Mouse (Mus musculus) forebrain, embryonic 13.5 days (tissue): ENCODE measurements at regions not wholly inside any gene's neighbourhood (a gene's known extent, or its start where the extent isn't known, plus 50 kb on each side); places are given as distances from the start of the nearest gene placed in this dataset.

ENCODE experiments used
- ATAC-seq: fragments of 200-750 bp; cut with Nextera tagmentation; 2 replicates; pipeline ENCODE4 v1.8.0; 2017
- H3K27ac ChIP-seq: fragments of 300-500 bp; sonication (generic); 2 replicates; pipeline ENCODE4 v1.5.1; 2015; ENCODE audit warnings: inconsistent platforms, mild to moderate bottlenecking, moderate library complexity
- H3K27me3 ChIP-seq: fragments of 300-500 bp; sonication (generic); 2 replicates; pipeline ENCODE4 v1.6.1; 2015; ENCODE audit warnings: mild to moderate bottlenecking, inconsistent platforms
- H3K36me3 ChIP-seq: fragments of 300-500 bp; sonication (generic); 2 replicates; pipeline ENCODE4 v1.6.1; 2015; ENCODE audit warnings: mild to moderate bottlenecking, inconsistent platforms; ENCODE audit not compliant: poor library complexity, severe bottlenecking
- H3K4me1 ChIP-seq: fragments of 300-500 bp; sonication (generic); 2 replicates; pipeline ENCODE4 v1.6.1; 2015; ENCODE audit warnings: inconsistent platforms
- H3K4me2 ChIP-seq: fragments of 300-500 bp; sonication (generic); 2 replicates; pipeline ENCODE4 v1.6.1; 2015; ENCODE audit warnings: inconsistent platforms, mild to moderate bottlenecking, moderate library complexity
- H3K4me3 ChIP-seq: fragments of 300-500 bp; sonication (generic); 2 replicates; pipeline ENCODE4 v1.5.1; 2015; ENCODE audit warnings: mild to moderate bottlenecking, inconsistent platforms
- H3K9ac ChIP-seq: fragments of 300-500 bp; sonication (generic); 2 replicates; pipeline ENCODE4 v1.6.1; 2015; ENCODE audit warnings: mild to moderate bottlenecking, inconsistent platforms
- H3K9me3 ChIP-seq: fragments of 300-500 bp; sonication (generic); replicated peaks from 2 replicates; pipeline ENCODE4 v1.6.1; 2016; ENCODE audit warnings: inconsistent platforms
- WGBS: fragments of 180-500 bp; shearing (Covaris S2); methylation state at CpG from one replicate; pipeline ENCODE4 v1.1.7; 2015; 5-methylcytosine and 5-hydroxymethylcytosine counted together

GRCm38 (mm10) chr11:63457250-63457649 is 328.5 kb downstream of the Pmp22 start:
- H3K27ac ChIP-seq: no peak overlapping the region
- H3K4me3 ChIP-seq: no peak overlapping the region
- no peak overlapping the region for H3K9ac ChIP-seq
- no peaks in the 10 kb centered on the region for H3K9me3 ChIP-seq
- H3K36me3 ChIP-seq: no peaks in the 10 kb centered on the region
- no peak for ATAC-seq
- whole genome bisulfite sequencing: 87% methylated on average over 5 of the region's 5 CpGs
- peaks cover 34% of the 10 kb centered on the region for H3K4me1 ChIP-seq
- peaks cover 55% of the 10 kb centered on the region for H3K27me3 ChIP-seq
- no peak overlapping the region for H3K4me2 ChIP-seq

DNA sequence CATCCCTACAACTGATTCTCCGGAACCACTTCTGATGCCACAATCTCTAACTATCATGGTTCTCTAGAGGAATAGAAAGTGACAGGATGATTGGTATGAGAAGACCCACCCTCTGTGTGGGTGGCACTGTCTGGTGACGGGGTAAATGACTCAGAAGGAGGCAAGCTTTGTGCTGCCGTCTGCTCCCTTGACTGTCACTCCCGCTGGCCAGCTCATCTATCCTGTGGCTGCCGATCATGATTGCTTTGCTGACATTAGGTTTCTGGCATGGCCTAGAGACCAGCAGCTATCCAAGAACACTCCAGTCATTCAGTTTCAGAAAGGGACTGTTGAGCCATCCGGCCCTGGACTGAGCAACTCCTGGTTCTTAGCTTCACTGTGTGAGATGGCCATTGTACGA is 331.4 kb downstream of the Pmp22 start:
- peaks cover 26% of the 10 kb centered on the region for H3K4me1 ChIP-seq
- no peak overlapping the region for H3K4me3 ChIP-seq
- H3K9ac ChIP-seq: no peak overlapping the region
- no peaks in the 10 kb centered on the region for H3K9me3 ChIP-seq
- H3K27ac ChIP-seq: no peak overlapping the region
- no peak overlapping the region for H3K4me2 ChIP-seq
- peaks cover 73% of the 10 kb centered on the region for H3K27me3 ChIP-seq
- 86% methylated on average over 7 of the region's 7 CpGs for WGBS
- no peaks in the 10 kb centered on the region for H3K36me3 ChIP-seq
- ATAC-seq: no peak

DNA sequence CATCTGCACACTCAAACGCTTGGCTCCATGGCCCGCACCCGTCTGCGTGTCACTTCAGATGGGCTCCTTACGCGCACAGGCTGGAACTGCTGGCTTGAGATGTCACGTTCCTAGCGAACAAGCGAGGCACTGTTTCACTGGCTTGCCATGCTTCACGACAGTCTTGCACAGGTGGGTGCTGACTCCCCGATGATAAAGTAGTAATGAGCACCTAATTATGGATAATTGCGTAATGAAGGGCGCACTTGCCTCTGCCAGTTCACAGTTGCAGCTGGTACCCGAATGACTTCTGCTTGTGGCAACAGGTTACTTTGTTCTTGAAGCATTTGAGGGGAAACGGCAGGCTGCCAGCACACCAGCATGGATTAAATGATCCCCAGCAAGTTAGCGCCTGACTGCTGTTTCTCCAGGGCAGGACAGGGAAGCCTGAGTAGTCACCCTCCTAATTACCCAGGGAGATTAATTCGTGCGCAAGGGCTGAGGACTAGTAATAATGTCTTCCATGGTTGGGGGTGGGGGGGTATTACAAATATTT is 335.1 kb downstream of the Pmp22 start:
- 31% methylated on average over 18 of the region's 18 CpGs for WGBS
- H3K4me3 ChIP-seq: no peak overlapping the region
- peak; percentile 69; the same call in 1 of the 2 replicates for ATAC-seq

DNA sequence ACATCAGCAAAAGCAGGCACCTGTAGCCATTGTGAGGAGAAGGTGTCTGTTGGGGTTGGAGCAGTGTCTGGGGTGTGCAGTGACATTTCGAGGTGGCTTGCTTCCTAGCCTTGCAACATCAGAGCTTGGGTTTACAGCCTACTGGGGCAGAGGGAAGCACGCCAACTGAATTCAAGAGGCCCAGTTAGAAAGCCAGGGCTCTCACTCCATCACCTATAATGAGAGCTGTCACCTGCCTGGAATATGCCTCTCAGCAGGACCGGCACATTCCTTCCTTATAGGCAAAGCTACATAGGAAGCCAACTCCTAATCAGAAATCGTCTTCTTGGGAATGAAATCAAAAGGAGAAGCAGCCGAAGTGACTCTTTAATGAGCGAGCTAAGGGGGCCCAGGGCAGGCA is 337.2 kb downstream of the Pmp22 start:
- Histone ChIP-seq H3K9ac (no peak overlapping the region), H3K9me3 (no peaks in the 10 kb centered on the region), H3K4me2 (no peak overlapping the region), H3K27me3 (peaks cover 40% of the 10 kb centered on the region), H3K36me3 (no peaks in the 10 kb centered on the region), H3K4me1 (peaks cover 11% of the 10 kb centered on the region), H3K27ac (no peak overlapping the region), H3K4me3 (no peak overlapping the region)
- WGBS: 81% methylated on average over 6 of the region's 6 CpGs
- ATAC-seq: no peak

More for the DNA sequence above, 335.1 kb downstream of the Pmp22 start:
- H3K9me3 ChIP-seq: no peaks in the 10 kb centered on the region
- H3K4me1 ChIP-seq: peaks cover 11% of the 10 kb centered on the region
- no peak overlapping the region for H3K27ac ChIP-seq
- H3K4me2 ChIP-seq: peak overlapping the region; percentile 23
- no peak overlapping the region for H3K9ac ChIP-seq
- H3K27me3 ChIP-seq: peaks cover 58% of the 10 kb centered on the region
- no peaks in the 10 kb centered on the region for H3K36me3 ChIP-seq

GRCm38 (mm10) chr11:63466541-63466940 is 337.8 kb downstream of the Pmp22 start:
- Histone ChIP-seq H3K4me2 (no peak overlapping the region), H3K36me3 (no peaks in the 10 kb centered on the region), H3K27ac (no peak overlapping the region), H3K9me3 (no peaks in the 10 kb centered on the region), H3K4me3 (no peak overlapping the region), H3K27me3 (peaks cover 40% of the 10 kb centered on the region), H3K9ac (no peak overlapping the region), H3K4me1 (peaks cover 11% of the 10 kb centered on the region)
- WGBS: 86% methylated on average over 2 of the region's 2 CpGs
- ATAC-seq: no peak

- Histone ChIP-seq H3K4me1 (no peaks in the 10 kb centered on the region), H3K4me3 (no peak overlapping the region), H3K36me3 (no peaks in the 10 kb centered on the region), H3K9me3 (no peaks in the 10 kb centered on the region), H3K9ac (no peak overlapping the region), H3K4me2 (no peak overlapping the region), H3K27ac (no peak overlapping the region), H3K27me3 (no peaks in the 10 kb centered on the region)
- WGBS: 96% methylated on average over 15 of the region's 15 CpGs
- no peak for ATAC-seq
Observed at GRCm38 (mm10) chr11:63474831-63475230, 346.0 kb downstream of the Pmp22 start.

GRCm38 (mm10) chr11:63481676-63482310 is 353.0 kb downstream of the Pmp22 start:
- Histone ChIP-seq H3K4me3 (no peak overlapping the region), H3K27ac (no peak overlapping the region), H3K9me3 (0 out of 2 replicates have a peak, but pooled peaks cover 8% of the 10 kb centered on the region), H3K9ac (no peak overlapping the region), H3K36me3 (no peaks in the 10 kb centered on the region), H3K4me1 (peaks cover 14% of the 10 kb centered on the region), H3K4me2 (no peak overlapping the region), H3K27me3 (peaks cover 8% of the 10 kb centered on the region; the same call in 1 of the 2 replicates)
- no peak for ATAC-seq
- WGBS: 54% methylated on average over 7 of the region's 7 CpGs

DNA sequence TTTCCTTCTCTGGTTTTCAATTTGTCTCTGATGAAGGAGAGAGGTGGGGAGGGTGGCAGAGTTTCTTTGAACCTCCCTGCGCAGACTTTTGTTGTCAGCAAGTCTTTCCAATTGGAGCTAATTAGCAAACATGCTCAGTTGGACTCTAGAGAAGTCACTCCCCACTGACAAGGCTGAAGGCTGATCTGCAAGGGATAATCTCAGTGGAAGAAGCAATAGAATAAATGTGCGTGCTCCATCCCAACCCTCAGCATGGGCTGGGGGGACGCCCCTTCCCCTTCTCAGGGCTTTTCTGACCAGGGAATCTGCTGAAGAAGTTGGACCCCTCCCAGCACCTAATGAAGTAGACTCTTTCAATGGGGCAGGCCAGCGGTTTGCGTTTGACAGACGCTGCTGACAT is 353.8 kb downstream of the Pmp22 start:
- peak overlapping the region; percentile 27; the same call in 1 of the 2 replicates for H3K4me2 ChIP-seq
- H3K9ac ChIP-seq: no peak overlapping the region
- peaks cover 14% of the 10 kb centered on the region for H3K4me1 ChIP-seq
- WGBS: 4% methylated on average over 6 of the region's 6 CpGs
- no peak for ATAC-seq
- no peaks in the 10 kb centered on the region for H3K36me3 ChIP-seq
- peaks cover 8% of the 10 kb centered on the region; the same call in 1 of the 2 replicates for H3K27me3 ChIP-seq
- H3K4me3 ChIP-seq: no peak overlapping the region
- H3K27ac ChIP-seq: no peak overlapping the region
- H3K9me3 ChIP-seq: 0 out of 2 replicates have a peak, but pooled peaks cover 8% of the 10 kb centered on the region

GRCm38 (mm10) chr11:63487203-63487602 is 358.4 kb downstream of the Pmp22 start:
- H3K4me1 ChIP-seq: peaks cover 10% of the 10 kb centered on the region
- WGBS: 50% methylated on average over 2 of the region's 2 CpGs
- H3K27ac ChIP-seq: no peak overlapping the region
- peaks cover 8% of the 10 kb centered on the region; the same call in 1 of the 2 replicates for H3K27me3 ChIP-seq
- H3K36me3 ChIP-seq: no peaks in the 10 kb centered on the region
- no peaks in the 10 kb centered on the region for H3K9me3 ChIP-seq
- no peak overlapping the region for H3K9ac ChIP-seq
- H3K4me2 ChIP-seq: no peak overlapping the region
- no peak for ATAC-seq
- H3K4me3 ChIP-seq: no peak overlapping the region

- ATAC-seq: no peak
- no peak overlapping the region for H3K27ac ChIP-seq
- H3K27me3 ChIP-seq: no peaks in the 10 kb centered on the region
- 0 out of 2 replicates have a peak, but pooled peaks cover 3% of the 10 kb centered on the region for H3K4me1 ChIP-seq
- H3K9ac ChIP-seq: no peak overlapping the region
- H3K36me3 ChIP-seq: no peaks in the 10 kb centered on the region
- WGBS: 61% methylated on average over 5 of the region's 5 CpGs
- no peak overlapping the region for H3K4me3 ChIP-seq
- H3K9me3 ChIP-seq: no peaks in the 10 kb centered on the region
- no peak overlapping the region for H3K4me2 ChIP-seq
Observed at GRCm38 (mm10) chr11:63502181-63502580, 373.4 kb downstream of the Pmp22 start.

- no peaks in the 10 kb centered on the region for H3K4me1 ChIP-seq
- H3K36me3 ChIP-seq: no peaks in the 10 kb centered on the region
- no peak overlapping the region for H3K4me3 ChIP-seq
- H3K27me3 ChIP-seq: no peaks in the 10 kb centered on the region
- H3K27ac ChIP-seq: no peak overlapping the region
- H3K4me2 ChIP-seq: no peak overlapping the region
- H3K9ac ChIP-seq: no peak overlapping the region
- WGBS: 96% methylated on average over 8 of the region's 8 CpGs
- ATAC-seq: no peak
- H3K9me3 ChIP-seq: no peaks in the 10 kb centered on the region
Observed at GRCm38 (mm10) chr11:63507387-63507786, 378.6 kb downstream of the Pmp22 start.

DNA sequence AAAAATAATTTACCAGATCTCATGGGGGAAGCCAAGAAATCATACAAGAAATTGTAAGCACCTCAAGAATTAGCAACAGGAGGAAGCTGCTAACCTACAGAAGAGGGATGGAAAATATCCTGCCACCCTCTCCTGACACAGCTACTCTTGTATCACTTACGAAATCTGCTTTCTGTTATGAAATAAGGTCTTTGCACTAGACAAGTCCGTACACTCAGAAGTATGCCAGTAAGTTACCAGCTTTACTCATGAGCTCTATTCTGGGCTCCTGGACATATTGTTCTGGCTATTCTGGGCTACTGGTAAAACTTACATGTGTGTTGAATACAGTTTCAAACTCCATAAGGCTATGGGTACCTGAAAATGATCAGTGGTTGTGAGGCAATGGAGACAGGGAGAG is 379.9 kb downstream of the Pmp22 start:
- H3K9ac ChIP-seq: no peak overlapping the region
- no peaks in the 10 kb centered on the region for H3K27me3 ChIP-seq
- H3K9me3 ChIP-seq: no peaks in the 10 kb centered on the region
- no peak for ATAC-seq
- H3K4me3 ChIP-seq: no peak overlapping the region
- no peak overlapping the region for H3K27ac ChIP-seq
- WGBS: 97% methylated on average over 2 of the region's 2 CpGs
- H3K4me1 ChIP-seq: no peaks in the 10 kb centered on the region
- H3K4me2 ChIP-seq: no peak overlapping the region
- H3K36me3 ChIP-seq: no peaks in the 10 kb centered on the region

- no peak overlapping the region for H3K4me3 ChIP-seq
- H3K9ac ChIP-seq: no peak overlapping the region
- no peaks in the 10 kb centered on the region for H3K4me1 ChIP-seq
- ATAC-seq: no peak
- WGBS: 95% methylated on average over 7 of the region's 7 CpGs
- no peaks in the 10 kb centered on the region for H3K36me3 ChIP-seq
- H3K27ac ChIP-seq: no peak overlapping the region
- no peak overlapping the region for H3K4me2 ChIP-seq
- no peaks in the 10 kb centered on the region for H3K9me3 ChIP-seq
- no peaks in the 10 kb centered on the region for H3K27me3 ChIP-seq
Observed at GRCm38 (mm10) chr11:63510611-63511010, 381.8 kb downstream of the Pmp22 start.
